Mouse (Mus musculus) kidney, postnatal 0 days (tissue): ENCODE measurements at regions not wholly inside any gene's neighbourhood (a gene's known extent, or its start where the extent isn't known, plus 50 kb on each side); places are given as distances from the start of the nearest gene placed in this dataset.

Source experiments
- ATAC-seq: fragments of 200-750 bp; cut with Nextera tagmentation; replicated peaks from 2 replicates; pipeline ENCODE4 v1.8.0; 2017; ENCODE audit warnings: low read depth, moderate number of reproducible peaks, moderate TSS enrichment, moderate library complexity; ENCODE audit not compliant: low FRiP score
- DNase-seq: peaks from one replicate; pipeline ENCODE4 v3.0.0-alpha.2; 2016; ENCODE audit warnings: low spot score
- H3K27ac ChIP-seq: fragments of 300-500 bp; sonication (generic); 2 replicates; pipeline ENCODE4 v1.5.1; 2014; ENCODE audit warnings: mild to moderate bottlenecking
- H3K27me3 ChIP-seq: fragments of 300-500 bp; sonication (generic); 2 replicates; pipeline ENCODE4 v1.6.1; 2014; ENCODE audit warnings: low read length, mixed read lengths; ENCODE audit not compliant: insufficient read depth
- H3K36me3 ChIP-seq: fragments of 300-500 bp; sonication (generic); 2 replicates; pipeline ENCODE4 v1.6.1; 2014; ENCODE audit warnings: low read length, mixed read lengths; ENCODE audit not compliant: insufficient read depth
- H3K4me1 ChIP-seq: fragments of 300-500 bp; sonication (generic); replicated peaks from 2 replicates; pipeline ENCODE4 v1.6.1; 2014; ENCODE audit warnings: antibody characterized with exemption, low read length, mixed read lengths; ENCODE audit not compliant: insufficient read depth
- H3K4me2 ChIP-seq: fragments of 300-500 bp; sonication (generic); 2 replicates; pipeline ENCODE4 v1.6.1; 2014; ENCODE audit warnings: mild to moderate bottlenecking, low read length, moderate library complexity, mixed read lengths
- H3K4me3 ChIP-seq: fragments of 300-500 bp; sonication (generic); replicated peaks from 2 replicates; pipeline ENCODE4 v1.5.1; 2014; ENCODE audit warnings: low read depth, low read length
- H3K9ac ChIP-seq: fragments of 300-500 bp; sonication (generic); 2 replicates; pipeline ENCODE4 v1.6.1; 2014; ENCODE audit warnings: low read depth, low read length
- H3K9me3 ChIP-seq: fragments of 300-500 bp; sonication (generic); replicated peaks from 2 replicates; pipeline ENCODE4 v1.6.1; 2016; ENCODE audit warnings: low read length, inconsistent platforms, mixed read lengths
- CTCF ChIP-seq: IDR thresholded peaks from 2 replicates; pipeline ENCODE4 v1.5.1; 2016; ENCODE audit warnings: antibody characterized with exemption, low read depth, mild to moderate bottlenecking, moderate library complexity
- WGBS: fragments of 180-500 bp; shearing (Covaris S2); extraction: QIAGEN DNeasy Blood & Tissue Kit; methylation state at CpG from one replicate; pipeline ENCODE4 v1.1.7; 2014; 5-methylcytosine and 5-hydroxymethylcytosine counted together

DNA sequence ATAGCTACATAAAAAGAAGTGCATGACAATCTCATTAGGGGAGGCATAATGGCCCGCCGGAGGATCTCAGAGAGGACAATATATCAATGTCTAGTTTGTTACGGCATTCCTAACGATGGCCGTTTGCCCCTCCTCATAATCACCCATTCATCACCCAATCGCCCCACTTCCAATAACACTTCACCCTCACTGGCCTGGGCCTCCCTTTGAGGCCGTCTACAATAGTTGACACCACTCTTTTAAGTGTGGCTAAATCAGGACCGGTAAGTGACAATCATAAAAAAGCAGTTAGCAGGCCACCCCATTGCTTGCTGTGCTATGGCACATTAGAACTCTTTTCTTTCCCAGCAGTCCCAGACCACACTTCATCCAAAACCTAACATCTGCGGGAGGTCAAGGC, 102.2 kb upstream of the Olfm4 start:
- H3K9me3 ChIP-seq = no peaks in the 10 kb centered on the region
- H3K4me3 ChIP-seq = no peak overlapping the region
- no peak for DNase-seq
- no peaks in the 10 kb centered on the region for H3K4me1 ChIP-seq
- no peak overlapping the region for H3K27ac ChIP-seq
- WGBS = 19% methylated on average over 9 of the region's 9 CpGs
- TF ChIP-seq CTCF = no peak
- H3K4me2 ChIP-seq = no peak overlapping the region
- no peak overlapping the region for H3K9ac ChIP-seq
- H3K36me3 ChIP-seq = no peaks in the 10 kb centered on the region
- no peak for ATAC-seq
- no peaks in the 10 kb centered on the region for H3K27me3 ChIP-seq

GRCm38 (mm10) chr14:79880065-79880755, 103.7 kb upstream of the Olfm4 start:
- no peaks in the 10 kb centered on the region for H3K36me3 ChIP-seq
- ATAC-seq = no peak

GRCm38 (mm10) chr14:79879333-79880035, 104.4 kb upstream of the Olfm4 start:
- Histone ChIP-seq H3K9ac (no peak overlapping the region), H3K4me3 (no peak overlapping the region), H3K36me3 (no peaks in the 10 kb centered on the region), H3K4me2 (no peak overlapping the region), H3K4me1 (no peaks in the 10 kb centered on the region), H3K9me3 (no peaks in the 10 kb centered on the region), H3K27ac (no peak overlapping the region), H3K27me3 (no peaks in the 10 kb centered on the region)
- no peak for ATAC-seq
- no peak for TF ChIP-seq CTCF
- 70% methylated on average over 11 of the region's 11 CpGs for WGBS
- no peak for DNase-seq

More at GRCm38 (mm10) chr14:79880065-79880755, 103.7 kb upstream of the Olfm4 start:
- no peak overlapping the region for H3K4me2 ChIP-seq
- no peak overlapping the region for H3K27ac ChIP-seq
- H3K4me1 ChIP-seq = no peaks in the 10 kb centered on the region
- no peaks in the 10 kb centered on the region for H3K9me3 ChIP-seq
- no peak overlapping the region for H3K9ac ChIP-seq
- DNase-seq = no peak
- H3K27me3 ChIP-seq = no peaks in the 10 kb centered on the region
- 42% methylated on average over 5 of the region's 5 CpGs for WGBS
- no peak for TF ChIP-seq CTCF
- H3K4me3 ChIP-seq = no peak overlapping the region

DNA sequence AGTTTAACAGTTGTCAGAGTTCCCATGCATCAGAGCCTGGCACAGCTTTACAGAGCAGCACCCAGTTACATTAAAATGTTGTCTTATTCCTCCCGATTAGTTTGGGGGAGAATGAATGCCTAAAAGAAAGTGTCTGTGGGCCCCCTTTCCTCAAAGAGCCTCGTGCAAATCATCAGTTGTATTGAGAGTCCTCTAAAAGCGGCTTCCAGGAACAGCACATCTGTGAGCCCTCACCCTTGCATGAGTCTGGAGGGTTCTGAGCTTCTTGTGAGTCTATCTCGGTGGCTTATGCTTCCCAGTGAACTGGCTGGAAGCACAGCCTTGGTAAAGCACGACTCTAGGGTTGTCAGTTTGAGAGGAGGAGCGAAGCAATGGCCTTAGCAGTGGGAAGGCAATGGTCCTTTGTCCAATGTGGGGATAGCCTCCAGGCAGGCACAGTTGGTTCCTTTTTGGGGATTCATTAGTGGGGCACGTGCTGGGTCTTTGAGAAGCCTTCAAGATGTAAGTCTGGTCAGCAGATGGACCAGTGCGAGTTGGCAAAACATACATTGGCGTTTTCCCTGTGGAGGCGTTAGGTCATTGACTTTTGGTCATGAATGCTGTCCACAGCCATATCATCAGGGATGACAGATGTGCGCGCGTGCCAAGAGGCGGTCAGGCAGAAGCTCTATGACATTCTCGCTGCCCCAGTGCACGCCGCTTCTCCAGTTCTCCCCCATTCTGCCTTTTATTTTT, 105.4 kb upstream of the Olfm4 start:
- Histone ChIP-seq H3K4me1 (no peaks in the 10 kb centered on the region), H3K9me3 (no peaks in the 10 kb centered on the region), H3K36me3 (no peaks in the 10 kb centered on the region), H3K4me3 (no peak overlapping the region), H3K27ac (no peak overlapping the region), H3K4me2 (no peak overlapping the region), H3K27me3 (no peaks in the 10 kb centered on the region), H3K9ac (no peak overlapping the region)
- 76% methylated on average over 17 of the region's 17 CpGs for WGBS
- ATAC-seq = no peak
- no peak for DNase-seq
- TF ChIP-seq CTCF = no peak

GRCm38 (mm10) chr14:79873062-79873461, 102.0 kb upstream of the Pcdh8 start:
- Histone ChIP-seq H3K36me3 (no peaks in the 10 kb centered on the region), H3K9me3 (no peaks in the 10 kb centered on the region), H3K4me1 (no peaks in the 10 kb centered on the region), H3K4me2 (no peak overlapping the region), H3K27me3 (no peaks in the 10 kb centered on the region), H3K27ac (no peak overlapping the region), H3K9ac (no peak overlapping the region), H3K4me3 (no peak overlapping the region)
- TF ChIP-seq CTCF = no peak
- 21% methylated on average over 13 of the region's 13 CpGs for WGBS
- ATAC-seq (no peak), DNase-seq (peak; percentile 39)

DNA sequence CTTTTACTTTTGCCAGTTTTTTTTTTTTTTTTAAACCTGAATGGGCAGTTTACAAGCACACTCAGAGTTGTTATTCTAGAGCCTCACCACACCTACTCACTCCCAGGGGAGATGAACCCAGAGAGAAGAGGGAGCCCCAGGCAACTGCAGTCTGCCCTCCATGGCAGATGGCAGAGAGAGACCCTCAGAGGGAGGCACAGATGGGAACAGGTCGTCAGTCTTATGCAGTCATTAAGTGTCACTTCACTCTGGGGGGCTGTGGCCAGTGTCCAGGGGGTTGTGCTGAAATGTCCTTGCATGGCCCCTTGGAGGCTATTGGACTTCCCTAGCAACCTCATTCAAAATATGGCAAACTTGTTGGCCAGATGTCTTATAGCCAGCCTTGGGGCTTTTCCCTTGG, 101.3 kb upstream of the Pcdh8 start:
- no peak for ATAC-seq

More for the DNA sequence above, 101.3 kb upstream of the Pcdh8 start:
- no peaks in the 10 kb centered on the region for H3K9me3 ChIP-seq
- H3K4me3 ChIP-seq = no peak overlapping the region
- H3K36me3 ChIP-seq = no peaks in the 10 kb centered on the region
- TF ChIP-seq CTCF = no peak
- H3K9ac ChIP-seq = no peak overlapping the region
- no peak overlapping the region for H3K27ac ChIP-seq
- no peaks in the 10 kb centered on the region for H3K27me3 ChIP-seq
- no peak overlapping the region for H3K4me2 ChIP-seq
- WGBS = 20% methylated on average over 1 of the region's 1 CpGs
- DNase-seq = no peak
- H3K4me1 ChIP-seq = no peaks in the 10 kb centered on the region
